Mouse (Mus musculus) CD8-positive naive resting alpha-beta T cell, adult 2 months (primary cell): ENCODE data around the gene Dst.
"Not testable (repeated sequence)": the region's sequence is repeated elsewhere in the genome, so short reads cannot be mapped to it uniquely, and the experiment has no call there.

Source experiments
- DNase-seq, 2 experiments: peaks; one replicate each; pipeline ENCODE4 v3.0.0; 2022; ENCODE audit warnings: low read depth in 2 of 2, low spot score in 2 of 2

Gene Dst

GRCm38 (mm10) chr1:34283502-34283901, 375.5 kb downstream of the Dst start:
- DNase-seq = no peak

GRCm38 (mm10) chr1:34284979-34285378, 377.0 kb downstream of the Dst start:
- DNase-seq = no peak

GRCm38 (mm10) chr1:34287731-34288130, 379.7 kb downstream of the Dst start:
- DNase-seq = no peak

GRCm38 (mm10) chr1:34288181-34288580, 380.2 kb downstream of the Dst start:
- no peak for DNase-seq

- DNase-seq = no peak
Measured at GRCm38 (mm10) chr1:34288721-34289471, 380.9 kb downstream of the Dst start.

- no peak for DNase-seq
Measured at GRCm38 (mm10) chr1:34289472-34289748, 381.4 kb downstream of the Dst start.

- DNase-seq = no peak
Measured at GRCm38 (mm10) chr1:34290321-34290720, 382.3 kb downstream of the Dst start.

- no peak for DNase-seq
Measured at GRCm38 (mm10) chr1:34293198-34293597, 385.2 kb downstream of the Dst start.

- no peak for DNase-seq
Measured at GRCm38 (mm10) chr1:34297636-34298035, 389.6 kb downstream of the Dst start.

- no peak for DNase-seq
Measured at GRCm38 (mm10) chr1:34298631-34299184, 390.7 kb downstream of the Dst start.

- no peak for DNase-seq
Measured at GRCm38 (mm10) chr1:34299507-34299906, 391.5 kb downstream of the Dst start.

GRCm38 (mm10) chr1:34300309-34300980, 392.4 kb downstream of the Dst start:
- no peak for DNase-seq

GRCm38 (mm10) chr1:34304227-34304626, 396.2 kb downstream of the Dst start:
- DNase-seq = no peak

GRCm38 (mm10) chr1:34306741-34307140, 398.7 kb downstream of the Dst start:
- no peak for DNase-seq

- no peak for DNase-seq
Measured at GRCm38 (mm10) chr1:34307191-34307590, 399.2 kb downstream of the Dst start.

GRCm38 (mm10) chr1:34308841-34309240, 400.8 kb downstream of the Dst start:
- not testable (repeated sequence) for DNase-seq

- no peak for DNase-seq
Measured at GRCm38 (mm10) chr1:34309396-34309795, 401.4 kb downstream of the Dst start.

- no peak for DNase-seq
Measured at GRCm38 (mm10) chr1:34310532-34311250, 402.7 kb downstream of the Dst start.

- DNase-seq = no peak
Measured at GRCm38 (mm10) chr1:34312806-34313205, 404.8 kb downstream of the Dst start.

- no peak for DNase-seq
Measured at GRCm38 (mm10) chr1:34315381-34315780, 407.4 kb downstream of the Dst start.

GRCm38 (mm10) chr1:34324255-34324654, 416.2 kb downstream of the Dst start:
- DNase-seq = no peak

- DNase-seq = no peak
Measured at GRCm38 (mm10) chr1:34328606-34329005, 420.6 kb downstream of the Dst start.
